Mouse (Mus musculus): ENCODE data around the gene Efcab1. TPM values are rescaled to one million over a fixed set of nuclear protein-coding genes. Genes with fewer than 3 reads are reported as not detected.

The Efcab1 gene
- 14.9 and 19.7 TPM in 2 replicates for total RNA-seq (2014; rRNA removed)
- 22.1 and 24.5 TPM in 2 replicates for polyA plus RNA-seq (2015; fragmentation: Nextera tagmentation; extraction: Ambion mirVana)

DNA sequence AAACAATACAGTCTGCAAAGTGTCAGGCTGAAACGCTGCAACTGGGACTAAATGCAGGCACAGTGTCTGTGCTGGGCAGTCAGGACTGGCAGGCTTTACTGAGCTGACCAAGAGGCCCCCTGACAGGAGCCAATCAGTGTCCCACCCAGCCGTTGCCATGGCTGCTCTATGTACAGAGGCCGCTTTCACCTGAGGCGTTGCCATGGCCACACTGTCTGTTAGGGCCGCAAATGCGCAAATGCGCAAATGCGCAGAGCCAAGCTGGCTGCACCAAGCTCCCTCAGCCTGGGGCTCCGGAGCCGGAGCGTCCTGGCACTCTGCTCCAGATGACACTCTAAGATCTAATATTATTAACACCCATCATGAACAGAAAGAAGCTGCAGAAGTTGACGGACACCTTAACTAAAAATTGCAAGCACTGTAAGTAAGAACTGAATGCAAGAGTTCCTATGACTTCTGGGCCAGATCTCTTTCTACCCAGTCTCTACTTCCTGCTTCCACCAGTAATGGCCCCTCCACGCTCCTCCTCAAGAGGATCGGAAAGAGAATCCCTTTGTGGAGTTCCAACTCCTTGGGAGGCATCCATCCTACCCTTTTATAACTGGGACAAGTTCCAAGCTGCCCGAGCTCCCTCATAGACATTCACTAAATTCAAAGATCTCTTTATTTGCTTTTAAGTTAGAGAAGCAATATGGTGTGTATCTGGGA is at the start of gene Efcab1:
Gene Efcab1, plus strand, starts transcription at position 214 of the 708 bp plus-strand sequence.
- Histone ChIP-seq H3K9ac (replicated peaks; ENCODE audit: low read length, poor library complexity, severe bottlenecking) (peak within 1 kb of the TSS; percentile 39; the same call in 1 of the 2 replicates), H3K9me3 (ENCODE audit: low read length) (no peaks in the 10 kb centered on the region), H3K4me3 (ENCODE audit: low read depth, low read length) (peak within 1 kb of the TSS; percentile 40), H3K4me1 (ENCODE audit: insufficient read depth, low read length) (no peaks in the 10 kb centered on the region), H3K4me2 (ENCODE audit: low read depth, low read length, poor library complexity, severe bottlenecking) (peak within 1 kb of the TSS; percentile 54), H3K27ac (ENCODE audit: low read depth, low read length) (peak within 1 kb of the TSS; percentile 57), H3K27me3 (ENCODE audit: insufficient read depth, low read length) (no peaks in the 10 kb centered on the region), H3K36me3 (ENCODE audit: insufficient read depth, low read length) (no peaks in the 10 kb centered on the region)
- TF ChIP-seq CTCF (IDR thresholded peaks at IDR 0.05), result no peak
- DNase-seq (ENCODE audit: low spot score) (peak; percentile 93), ATAC-seq (ENCODE audit: low FRiP score) (peak; percentile 100)
- 8% methylated on average over 15 of the region's 15 CpGs for WGBS

DNA sequence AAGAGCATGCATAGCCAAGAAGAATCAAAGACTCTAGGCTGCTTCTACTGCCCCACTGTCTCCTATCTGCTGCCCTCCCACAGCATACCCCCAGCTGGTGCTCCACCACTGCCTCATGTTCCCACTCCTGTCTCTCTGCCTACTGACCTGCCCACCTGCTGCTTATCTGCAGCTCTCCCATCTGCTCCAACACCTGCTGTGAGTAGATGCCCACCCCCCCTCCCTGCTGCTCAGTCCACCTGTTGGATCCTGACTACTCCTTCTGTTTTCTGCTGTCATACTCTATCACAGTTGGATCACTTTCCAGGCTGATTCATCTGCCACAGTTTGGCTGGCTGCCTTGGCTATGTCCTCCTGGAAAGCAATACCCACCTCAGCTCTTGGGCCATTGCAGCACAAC is 47.0 kb upstream of the Efcab1 start:
- H3K4me3 ChIP-seq (ENCODE audit: low read depth, low read length), result no peak overlapping the region
- TF ChIP-seq CTCF (IDR thresholded peaks at IDR 0.05), result no peak
- ATAC-seq (ENCODE audit: low FRiP score), result peak; percentile 56; the same call in 1 of the 2 replicates

DNA sequence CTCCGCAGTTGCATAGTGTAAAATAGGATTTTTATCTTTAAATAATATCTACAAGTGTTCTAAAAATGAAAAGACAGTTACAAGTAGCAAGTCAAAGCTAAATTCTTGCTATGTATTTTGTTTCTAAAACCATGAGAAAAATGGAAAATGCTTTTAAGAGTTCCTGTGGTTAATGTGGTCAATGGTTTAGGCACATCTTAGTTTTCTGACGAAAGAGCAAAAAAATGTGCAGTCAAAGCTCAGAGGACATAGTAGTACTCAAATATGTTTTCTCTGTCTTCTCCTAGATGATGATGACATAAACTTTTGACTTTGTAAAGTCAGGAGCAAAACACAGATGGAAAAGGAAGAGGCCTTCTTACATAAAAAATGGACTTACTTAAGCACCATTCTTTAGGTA is 21.5 kb upstream of the Efcab1 start:
- no peak overlapping the region for H3K9ac ChIP-seq (replicated peaks; ENCODE audit: low read length, poor library complexity, severe bottlenecking)
- TF ChIP-seq CTCF (IDR thresholded peaks at IDR 0.05), result no peak
- H3K36me3 ChIP-seq (ENCODE audit: insufficient read depth, low read length), result no peaks in the 10 kb centered on the region
- no peak overlapping the region for H3K4me3 ChIP-seq (ENCODE audit: low read depth, low read length)
- H3K27me3 ChIP-seq (ENCODE audit: insufficient read depth, low read length), result no peaks in the 10 kb centered on the region
- no peaks in the 10 kb centered on the region for H3K4me1 ChIP-seq (ENCODE audit: insufficient read depth, low read length)
- WGBS, result 93% methylated on average over 2 of the region's 2 CpGs
- H3K9me3 ChIP-seq (ENCODE audit: low read length), result no peaks in the 10 kb centered on the region
- H3K27ac ChIP-seq (ENCODE audit: low read depth, low read length), result no peak overlapping the region
- ATAC-seq (ENCODE audit: low FRiP score) (no peak), DNase-seq (ENCODE audit: low spot score) (no peak)
- no peak overlapping the region for H3K4me2 ChIP-seq (ENCODE audit: low read depth, low read length, poor library complexity, severe bottlenecking)

More for the DNA sequence above, 47.0 kb upstream of the Efcab1 start:
- DNase-seq (ENCODE audit: low spot score), result peak; percentile 43
- H3K36me3 ChIP-seq (ENCODE audit: insufficient read depth, low read length), result no peaks in the 10 kb centered on the region
- H3K27me3 ChIP-seq (ENCODE audit: insufficient read depth, low read length), result no peaks in the 10 kb centered on the region
- no peaks in the 10 kb centered on the region for H3K4me1 ChIP-seq (ENCODE audit: insufficient read depth, low read length)
- no peak overlapping the region for H3K9ac ChIP-seq (replicated peaks; ENCODE audit: low read length, poor library complexity, severe bottlenecking)
- H3K9me3 ChIP-seq (ENCODE audit: low read length), result no peaks in the 10 kb centered on the region
- H3K27ac ChIP-seq (ENCODE audit: low read depth, low read length), result no peak overlapping the region
- H3K4me2 ChIP-seq (ENCODE audit: low read depth, low read length, poor library complexity, severe bottlenecking), result no peak overlapping the region

GRCm38 (mm10) chr16:14885372-14885771 is 21.0 kb upstream of the Efcab1 start:
- Histone ChIP-seq H3K27me3 (ENCODE audit: insufficient read depth, low read length) (no peaks in the 10 kb centered on the region), H3K27ac (ENCODE audit: low read depth, low read length) (no peak overlapping the region), H3K4me2 (ENCODE audit: low read depth, low read length, poor library complexity, severe bottlenecking) (no peak overlapping the region), H3K36me3 (ENCODE audit: insufficient read depth, low read length) (no peaks in the 10 kb centered on the region), H3K9me3 (ENCODE audit: low read length) (no peaks in the 10 kb centered on the region), H3K9ac (replicated peaks; ENCODE audit: low read length, poor library complexity, severe bottlenecking) (no peak overlapping the region), H3K4me3 (ENCODE audit: low read depth, low read length) (no peak overlapping the region), H3K4me1 (ENCODE audit: insufficient read depth, low read length) (no peaks in the 10 kb centered on the region)
- no peak for ATAC-seq (ENCODE audit: low FRiP score)
- DNase-seq (ENCODE audit: low spot score), result no peak
- no peak for TF ChIP-seq CTCF (IDR thresholded peaks at IDR 0.05)
- 74% methylated on average over 1 of the region's 1 CpGs for WGBS

DNA sequence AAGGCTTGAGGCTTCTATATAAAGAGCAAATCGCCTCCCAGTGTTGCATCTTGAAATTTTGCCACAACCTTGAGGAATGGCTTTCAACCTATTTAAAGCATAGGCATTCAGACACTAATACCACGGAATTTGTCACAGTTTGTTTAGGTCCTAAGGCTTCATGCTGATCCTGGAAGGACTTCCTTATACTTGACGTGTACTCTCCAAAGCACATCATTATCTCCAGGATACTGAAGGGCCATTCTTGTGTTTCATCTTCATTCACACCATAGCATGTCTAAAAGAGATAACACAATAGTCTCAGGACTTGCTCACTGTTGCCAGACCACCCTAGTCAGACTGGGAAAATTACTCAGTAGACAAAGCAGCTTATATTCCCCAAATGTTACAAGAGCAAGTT is 13.9 kb upstream of the Efcab1 start:
- Histone ChIP-seq H3K4me2 (ENCODE audit: low read depth, low read length, poor library complexity, severe bottlenecking) (no peak overlapping the region), H3K9ac (replicated peaks; ENCODE audit: low read length, poor library complexity, severe bottlenecking) (no peak overlapping the region), H3K4me1 (ENCODE audit: insufficient read depth, low read length) (no peaks in the 10 kb centered on the region), H3K27ac (ENCODE audit: low read depth, low read length) (no peak overlapping the region), H3K4me3 (ENCODE audit: low read depth, low read length) (no peak overlapping the region), H3K27me3 (ENCODE audit: insufficient read depth, low read length) (no peaks in the 10 kb centered on the region), H3K9me3 (ENCODE audit: low read length) (no peaks in the 10 kb centered on the region), H3K36me3 (ENCODE audit: insufficient read depth, low read length) (no peaks in the 10 kb centered on the region)
- WGBS, result 35% methylated on average over 3 of the region's 3 CpGs
- no peak for ATAC-seq (ENCODE audit: low FRiP score)
- TF ChIP-seq CTCF (IDR thresholded peaks at IDR 0.05), result no peak
- no peak for DNase-seq (ENCODE audit: low spot score)

DNA sequence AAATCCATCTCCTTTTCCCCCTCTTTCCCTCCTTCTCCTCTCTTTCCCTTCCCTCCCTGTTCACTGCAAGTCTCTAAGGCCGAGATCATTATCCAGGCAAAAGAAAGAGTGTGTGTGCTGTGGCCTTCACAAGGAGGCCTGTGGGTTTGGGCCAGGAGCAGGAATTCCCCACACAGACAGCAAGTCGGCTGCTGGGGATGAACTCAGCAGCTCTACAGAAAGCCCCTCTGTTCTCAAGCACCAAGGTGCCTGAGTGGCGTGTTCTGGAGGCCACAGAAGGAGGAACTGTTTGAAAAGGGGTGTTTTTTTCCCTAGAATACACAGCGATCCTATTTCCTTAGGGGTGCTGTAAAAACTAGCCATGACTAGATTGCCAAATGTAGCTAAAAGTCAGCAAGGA is 12.5 kb upstream of the Efcab1 start:
- no peak for TF ChIP-seq CTCF (IDR thresholded peaks at IDR 0.05)
- Histone ChIP-seq H3K4me3 (ENCODE audit: low read depth, low read length) (no peak overlapping the region), H3K4me1 (ENCODE audit: insufficient read depth, low read length) (no peaks in the 10 kb centered on the region), H3K27me3 (ENCODE audit: insufficient read depth, low read length) (no peaks in the 10 kb centered on the region), H3K4me2 (ENCODE audit: low read depth, low read length, poor library complexity, severe bottlenecking) (no peak overlapping the region), H3K36me3 (ENCODE audit: insufficient read depth, low read length) (no peaks in the 10 kb centered on the region), H3K9ac (replicated peaks; ENCODE audit: low read length, poor library complexity, severe bottlenecking) (no peak overlapping the region), H3K9me3 (ENCODE audit: low read length) (no peaks in the 10 kb centered on the region), H3K27ac (ENCODE audit: low read depth, low read length) (no peak overlapping the region)
- WGBS, result 65% methylated on average over 4 of the region's 4 CpGs
- ATAC-seq (ENCODE audit: low FRiP score) (no peak), DNase-seq (ENCODE audit: low spot score) (no peak)
